Mouse (Mus musculus): Measurements from ENCODE around the gene Sash1.

Sash1 gene

DNA sequence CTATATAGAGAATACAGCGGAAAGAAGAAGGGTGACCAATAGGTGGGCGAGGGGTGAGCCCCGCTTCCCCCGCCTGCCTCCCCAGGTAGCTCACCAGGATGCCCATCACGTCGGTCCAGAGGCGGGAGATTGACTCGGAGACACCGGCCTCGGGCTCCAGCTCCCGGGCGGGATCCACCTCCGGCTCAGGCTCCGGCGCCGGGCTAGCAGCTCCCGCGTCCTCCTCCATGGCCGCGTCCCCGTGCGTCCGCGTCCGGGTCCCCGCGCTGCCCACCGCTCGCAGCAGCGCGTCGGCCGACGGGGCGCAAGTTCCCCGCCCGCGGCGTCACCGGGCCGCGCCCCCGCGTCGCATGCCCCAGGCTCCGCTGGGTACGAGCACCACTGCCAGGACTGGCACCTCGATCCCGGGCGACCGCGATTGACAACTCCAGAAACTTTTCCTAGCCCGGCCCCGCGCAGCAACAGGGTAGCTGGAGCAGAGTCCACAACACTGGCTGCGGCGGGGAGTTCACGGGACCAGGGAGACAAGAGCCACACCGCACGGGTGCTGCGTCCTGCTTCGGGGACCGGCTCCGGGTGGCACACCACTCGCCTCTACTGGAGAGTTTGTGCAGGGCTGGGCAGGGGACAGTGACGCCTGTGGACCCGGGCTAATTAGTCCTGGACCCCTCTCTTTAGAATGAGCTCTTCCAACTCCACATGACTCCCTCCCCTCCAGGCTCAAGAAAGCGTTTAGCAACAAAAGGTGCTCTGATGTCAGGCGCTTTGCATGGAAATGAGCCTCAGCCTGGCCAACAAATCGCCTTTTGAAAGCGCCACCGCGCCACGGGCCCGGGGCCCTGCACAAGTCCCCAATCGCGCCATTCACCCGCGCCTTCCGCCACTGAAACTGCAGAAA, at the start of gene Sash1:
Gene Sash1 (minus strand): TSS at position 441 of the 898 bp plus-strand sequence.
- peak; percentile 29 to 48 for DNase-seq (ENCODE audit: low spot score in 2 of 2)

- DNase-seq (ENCODE audit: low spot score in 2 of 2), result no peak
Measured at GRCm38 (mm10) chr10:8935601-8936000, 49.7 kb upstream of the Sash1 start.

DNA sequence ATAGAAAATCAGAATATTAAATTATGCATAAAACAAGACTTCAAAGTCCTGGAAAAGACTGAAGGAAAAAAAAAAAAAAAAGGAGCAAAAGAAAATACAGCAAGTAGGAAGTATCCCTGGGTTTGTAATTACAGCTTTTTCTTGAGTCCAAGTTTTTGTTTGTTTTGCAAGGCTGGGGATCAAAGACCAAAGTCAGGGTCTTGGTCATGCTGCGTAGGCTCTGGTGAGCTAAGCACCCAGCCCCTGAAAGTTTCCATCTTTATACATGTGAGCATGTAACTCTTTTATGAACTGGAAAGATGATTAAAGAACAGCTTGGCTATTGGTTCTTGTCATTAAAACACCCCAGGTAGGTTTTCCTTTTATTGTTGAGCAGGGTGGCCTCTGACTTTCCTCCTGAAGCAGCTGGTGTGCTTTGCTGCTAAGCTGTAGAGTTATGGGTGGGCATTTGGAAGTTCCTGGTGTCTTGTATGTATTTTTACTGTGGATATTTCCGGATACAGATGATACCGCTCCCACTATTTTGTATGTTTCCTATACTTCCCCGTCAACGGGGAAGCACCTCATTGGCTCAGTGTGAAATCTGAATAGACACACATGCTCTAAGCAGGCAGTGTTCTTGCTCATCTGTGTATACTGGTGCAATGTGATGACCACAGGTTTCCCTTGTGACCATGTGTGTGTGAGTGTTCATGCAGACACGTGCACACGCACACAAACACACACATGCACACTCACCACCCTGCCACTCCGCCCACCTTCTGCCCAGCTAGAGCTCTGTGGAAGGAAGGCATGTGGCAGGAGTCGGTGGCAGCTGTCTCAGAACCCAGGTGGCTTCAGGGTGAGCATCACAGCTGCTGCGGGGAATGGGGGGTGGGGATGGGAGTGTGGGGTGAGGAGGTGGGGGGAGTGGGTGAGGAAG, 47.8 kb upstream of the Sash1 start:
- no peak for DNase-seq (ENCODE audit: low spot score in 2 of 2)

DNA sequence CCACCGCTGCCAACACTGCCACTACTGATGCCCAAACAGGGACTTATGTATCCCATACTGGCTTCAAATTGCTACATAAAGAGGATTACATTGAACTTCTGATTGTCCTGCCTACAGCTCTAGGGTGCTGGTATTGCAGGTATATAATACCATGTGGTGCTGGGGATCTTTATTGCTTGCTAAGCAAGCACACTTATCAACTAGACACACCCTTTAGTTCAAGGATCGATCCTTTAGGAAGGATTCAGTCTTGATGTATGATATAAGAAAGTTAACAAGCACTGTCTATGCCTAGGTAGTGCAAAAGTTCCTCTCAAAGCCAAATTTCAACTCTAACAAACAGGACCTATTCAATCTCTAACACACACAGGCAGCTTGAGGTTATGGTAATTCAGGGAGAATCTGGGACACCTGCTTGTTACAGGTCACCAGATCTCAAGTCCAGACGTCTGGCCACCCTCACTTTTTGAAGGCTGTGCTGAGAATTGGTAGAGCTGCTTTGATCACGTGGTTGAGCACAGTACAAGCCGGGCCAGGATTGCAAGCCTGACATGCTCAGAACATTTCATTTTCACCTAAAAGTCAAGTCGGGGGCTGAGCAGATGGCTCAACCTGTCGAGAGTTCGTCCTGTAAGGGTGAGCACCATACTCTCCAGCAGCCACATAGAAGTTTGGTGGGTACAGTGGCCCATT, 45.8 kb upstream of the Sash1 start:
- DNase-seq (ENCODE audit: low spot score in 2 of 2), result no peak

DNA sequence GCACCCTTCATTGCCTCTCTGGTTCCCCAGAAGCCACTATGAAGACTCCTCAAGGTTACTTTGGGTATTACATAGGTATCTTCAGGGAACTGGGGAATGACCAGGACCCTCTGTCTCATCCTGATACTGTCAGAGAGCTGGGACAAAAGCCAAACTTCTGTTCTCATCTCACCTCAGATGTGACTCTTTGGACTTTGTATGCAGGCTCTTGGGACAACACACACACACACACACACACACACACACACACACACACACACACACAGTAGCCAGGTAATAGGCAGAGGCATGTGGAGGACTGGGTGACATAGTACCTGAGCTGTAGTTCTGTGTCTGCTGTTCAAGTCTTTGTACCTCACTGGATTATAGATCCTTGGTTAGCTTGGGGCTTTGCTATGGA, 44.8 kb upstream of the Sash1 start:
- no peak for DNase-seq (ENCODE audit: low spot score in 2 of 2)

DNA sequence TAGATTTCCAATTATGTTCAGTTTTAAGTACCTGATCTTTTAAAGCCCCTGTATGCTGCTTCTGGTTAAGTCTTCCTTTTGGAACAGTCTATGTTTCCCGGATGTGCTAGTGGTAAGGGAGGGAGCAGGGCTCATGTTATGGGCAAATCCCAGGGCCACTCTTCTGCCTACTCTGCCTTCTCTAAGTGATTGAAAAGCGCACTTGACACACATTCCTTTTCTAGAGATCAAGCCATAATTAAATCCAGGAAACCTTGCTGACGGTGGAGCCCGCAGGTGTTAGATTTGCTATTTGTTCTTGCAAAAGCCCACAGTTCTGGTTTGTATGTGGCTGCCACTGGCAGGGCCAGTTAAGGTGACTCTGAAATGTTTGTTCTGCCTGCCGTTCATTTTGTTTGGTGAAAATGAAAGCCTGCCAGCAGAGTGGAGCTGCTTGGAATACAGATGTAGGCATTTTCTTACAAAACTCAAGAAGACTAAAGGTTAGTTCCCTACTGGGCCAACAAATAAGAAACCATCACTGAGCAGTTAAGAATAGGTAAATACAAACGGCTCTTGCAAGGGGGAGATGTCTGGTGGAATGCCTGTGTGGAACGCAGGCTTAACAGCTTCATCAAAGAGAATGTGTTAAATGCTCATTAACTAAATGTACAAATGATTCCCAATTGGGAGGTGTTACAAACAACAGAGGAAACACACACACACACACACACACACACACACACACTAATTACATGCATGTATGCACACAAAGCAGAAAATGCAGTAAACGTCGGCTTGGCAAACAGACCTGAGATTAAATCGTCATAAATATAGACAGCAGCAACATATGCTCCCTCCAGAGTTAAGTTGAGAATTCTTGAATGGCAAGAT, 43.1 kb upstream of the Sash1 start:
- DNase-seq (ENCODE audit: low spot score in 2 of 2), result no peak

GRCm38 (mm10) chr10:8928261-8928660, 42.4 kb upstream of the Sash1 start:
- DNase-seq (ENCODE audit: low spot score in 2 of 2), result no peak

GRCm38 (mm10) chr10:8926906-8927305, 41.0 kb upstream of the Sash1 start:
- DNase-seq (ENCODE audit: low spot score in 2 of 2), result no peak

DNA sequence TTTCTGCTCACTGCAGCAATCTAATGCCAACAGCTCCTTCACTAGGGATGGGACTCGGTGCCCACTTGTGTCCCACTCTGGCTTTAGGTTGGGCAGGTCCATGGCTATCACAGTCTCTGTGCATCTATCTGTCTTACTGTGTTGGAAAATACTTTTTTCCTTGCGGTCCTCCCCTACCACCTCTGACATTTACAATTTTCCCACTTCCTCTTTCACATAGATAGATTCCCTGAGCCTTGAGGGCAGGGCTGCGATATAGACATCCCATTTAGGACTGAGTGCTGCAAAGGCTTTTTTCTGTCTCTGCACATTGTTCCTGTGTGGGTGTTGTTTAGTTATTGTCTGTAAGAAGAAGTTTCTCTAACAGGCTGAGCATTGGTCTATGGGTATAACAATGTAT, 40.4 kb upstream of the Sash1 start:
- DNase-seq (ENCODE audit: low spot score in 2 of 2), result peak in 1 of 2 experiments; percentile 4

GRCm38 (mm10) chr10:8925299-8925698, 39.4 kb upstream of the Sash1 start:
- DNase-seq (ENCODE audit: low spot score in 2 of 2), result no peak

DNA sequence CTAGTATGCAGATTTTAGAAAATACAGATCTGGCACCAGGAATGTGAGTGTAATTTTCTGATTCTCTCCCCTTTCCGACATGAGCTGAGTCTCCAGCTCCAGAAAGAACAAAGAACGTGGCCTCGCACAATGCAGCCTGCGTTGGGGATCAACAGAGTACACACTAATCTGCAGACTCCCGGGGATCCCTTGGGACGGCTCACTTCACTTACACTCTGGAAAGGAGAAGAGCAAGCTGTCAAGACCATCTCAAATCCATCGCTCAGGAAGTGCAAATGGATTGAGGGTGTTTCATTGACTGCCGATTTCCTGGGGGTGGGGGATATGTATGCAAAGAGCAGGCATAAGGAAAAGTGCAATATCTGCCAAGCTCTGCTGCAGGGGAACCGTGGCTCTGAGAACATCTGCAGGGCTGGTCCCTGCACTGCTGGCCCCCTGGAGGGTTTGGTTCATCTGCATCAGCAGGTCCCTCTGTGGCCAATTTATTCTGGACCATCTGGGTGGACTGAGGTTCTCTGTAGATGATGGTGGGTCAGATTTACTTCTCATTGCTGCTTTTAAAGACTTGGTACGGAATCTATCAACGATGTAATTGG, 35.3 kb upstream of the Sash1 start:
- DNase-seq (ENCODE audit: low spot score in 2 of 2), result no peak

GRCm38 (mm10) chr10:8917798-8918197, 31.9 kb upstream of the Sash1 start:
- no peak for DNase-seq (ENCODE audit: low spot score in 2 of 2)

DNA sequence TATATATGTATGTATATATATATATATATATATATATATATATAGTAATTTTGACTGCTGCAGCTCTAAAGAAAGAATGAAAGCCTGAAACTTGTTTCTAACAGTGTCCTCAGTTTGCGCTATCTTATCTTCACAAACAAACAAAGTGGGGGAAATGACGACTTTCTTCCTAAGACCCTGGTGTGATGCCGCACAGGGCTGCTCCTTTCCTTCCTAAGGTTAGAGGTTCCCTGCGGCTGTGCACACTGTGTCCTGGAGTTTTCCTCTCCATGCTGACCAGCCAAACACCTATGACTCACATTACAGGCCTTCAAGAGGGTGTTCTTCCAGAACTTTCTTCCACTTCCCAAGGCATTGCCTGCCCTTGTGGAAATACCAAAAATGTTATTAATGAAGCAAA, 31.5 kb upstream of the Sash1 start:
- no peak for DNase-seq (ENCODE audit: low spot score in 2 of 2)

- DNase-seq (ENCODE audit: low spot score in 2 of 2), result no peak
Measured at GRCm38 (mm10) chr10:8915755-8916154, 29.9 kb upstream of the Sash1 start.

DNA sequence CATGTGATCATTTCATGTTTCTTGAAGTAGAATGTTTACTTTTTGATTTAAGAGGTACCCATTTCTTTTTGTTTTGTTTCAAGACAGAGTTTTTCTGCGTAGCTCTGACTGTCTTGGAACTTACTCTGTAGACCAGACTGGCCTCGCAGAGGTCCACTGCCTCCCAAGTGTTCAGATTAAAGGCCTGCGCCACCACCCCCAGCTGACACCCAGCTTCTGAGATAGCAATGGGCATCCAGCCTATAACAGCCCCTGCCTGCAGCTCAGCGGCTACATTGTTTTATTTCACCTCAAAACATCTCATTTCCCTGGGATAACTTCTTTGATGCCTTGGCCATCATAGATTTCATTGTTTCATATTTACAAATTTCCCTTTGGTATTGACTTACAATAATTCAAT, 28.0 kb upstream of the Sash1 start:
- DNase-seq (ENCODE audit: low spot score in 2 of 2), result no peak

DNA sequence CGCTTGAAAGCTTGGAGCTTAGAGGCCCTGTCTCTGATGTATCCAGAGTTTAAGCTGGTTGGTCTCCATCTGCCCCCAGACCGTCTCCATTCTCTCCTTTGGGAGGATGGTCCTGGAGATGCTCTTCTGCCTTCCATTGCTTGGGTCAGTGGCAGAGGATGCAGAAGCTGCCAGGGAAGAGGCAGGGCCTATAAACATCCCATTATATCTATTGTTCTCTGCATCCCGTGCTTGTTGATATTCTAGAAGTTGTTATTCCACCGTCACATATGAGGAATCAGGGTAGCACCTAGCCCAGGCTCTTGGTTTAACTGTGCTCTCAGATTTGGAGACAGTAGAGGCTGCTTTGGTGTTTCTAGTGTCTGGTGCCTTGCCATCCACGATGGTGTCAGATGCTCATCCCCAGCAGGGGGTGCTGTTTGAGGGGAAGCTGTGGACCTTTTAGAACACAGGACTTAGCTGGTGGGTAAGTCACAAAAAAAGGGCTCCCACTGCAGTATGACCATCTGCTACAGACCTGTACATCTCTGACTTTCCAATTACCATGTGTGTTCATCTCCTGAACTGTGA, 26.9 kb upstream of the Sash1 start:
- peak; percentile 10 to 24 for DNase-seq (ENCODE audit: low spot score in 2 of 2)

- DNase-seq (ENCODE audit: low spot score in 2 of 2), result peak in 1 of 2 experiments; percentile 23
Measured at GRCm38 (mm10) chr10:8912213-8912612, 26.3 kb upstream of the Sash1 start.

DNA sequence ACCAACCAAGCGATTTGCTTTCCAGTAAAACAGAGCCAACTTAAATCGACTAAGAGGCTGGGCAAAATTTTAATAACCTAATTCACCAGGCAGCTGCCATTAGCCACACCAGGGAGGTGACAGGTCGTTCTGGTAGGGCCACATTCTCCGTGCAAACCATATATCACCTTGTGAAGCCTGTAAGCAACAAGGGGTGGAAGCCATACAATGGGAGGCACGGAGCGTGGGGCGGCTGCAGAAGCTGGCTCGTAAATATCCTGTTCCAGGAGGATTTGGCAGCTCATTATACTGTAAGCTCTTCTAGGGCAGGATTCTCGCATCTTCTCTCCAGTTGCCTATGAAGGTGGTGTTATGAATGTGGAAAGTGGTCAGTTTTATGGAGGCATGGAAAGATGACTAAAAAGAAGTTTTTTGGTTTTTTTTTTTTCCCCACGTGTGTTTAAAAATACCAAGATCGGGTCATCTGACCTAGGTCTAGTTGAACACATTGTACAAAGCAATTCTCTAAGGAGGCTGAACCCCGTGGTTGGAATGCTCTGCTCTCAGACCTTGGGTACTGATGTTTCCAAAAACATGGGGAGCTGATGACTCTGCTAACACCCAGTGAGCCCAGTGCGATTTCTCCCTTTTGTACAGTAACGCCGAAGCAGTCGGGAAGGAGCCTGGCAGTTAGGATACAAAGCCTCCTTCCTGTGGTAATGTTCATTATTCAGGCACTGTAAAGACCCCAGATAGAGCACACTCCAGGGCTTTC, 24.5 kb upstream of the Sash1 start:
- no peak for DNase-seq (ENCODE audit: low spot score in 2 of 2)

- DNase-seq (ENCODE audit: low spot score in 2 of 2), result no peak
Measured at GRCm38 (mm10) chr10:8903086-8903485, 17.2 kb upstream of the Sash1 start.

Measured in spleen, postnatal 36 days (tissue).